Mouse (Mus musculus) retina, postnatal 7 days (tissue): ENCODE measurements around the gene Gm609.

ENCODE experiments used
- DNase-seq: peaks from one replicate; pipeline ENCODE4 v3.0.0-alpha.2; 2012; ENCODE audit warnings: low read depth, low spot score

Gene Gm609

GRCm38 (mm10) chr16:45392246-45392645, 100.5 kb downstream of the Gm609 start:
- no peak for DNase-seq

GRCm38 (mm10) chr16:45391680-45392079, 101.1 kb downstream of the Gm609 start:
- DNase-seq: no peak

GRCm38 (mm10) chr16:45390286-45390956, 102.3 kb downstream of the Gm609 start:
- DNase-seq: no peak

GRCm38 (mm10) chr16:45389833-45390232, 102.9 kb downstream of the Gm609 start:
- DNase-seq: no peak

- DNase-seq: no peak
Observed at GRCm38 (mm10) chr16:45389041-45389440, 103.7 kb downstream of the Gm609 start.

- no peak for DNase-seq
Observed at GRCm38 (mm10) chr16:45381811-45382210, 111.0 kb downstream of the Gm609 start.

- DNase-seq: no peak
Observed at GRCm38 (mm10) chr16:45378959-45379358, 113.8 kb downstream of the Gm609 start.

- DNase-seq: no peak
Observed at GRCm38 (mm10) chr16:45378147-45378943, 114.4 kb downstream of the Gm609 start.

GRCm38 (mm10) chr16:45377332-45377731, 115.4 kb downstream of the Gm609 start:
- no peak for DNase-seq

GRCm38 (mm10) chr16:45376812-45377211, 116.0 kb downstream of the Gm609 start:
- no peak for DNase-seq

GRCm38 (mm10) chr16:45376294-45376693, 116.5 kb downstream of the Gm609 start:
- no peak for DNase-seq

GRCm38 (mm10) chr16:45375506-45376225, 117.1 kb downstream of the Gm609 start:
- DNase-seq: no peak

GRCm38 (mm10) chr16:45374074-45374473, 118.7 kb downstream of the Gm609 start:
- no peak for DNase-seq

- DNase-seq: no peak
Observed at GRCm38 (mm10) chr16:45371076-45371475, 121.7 kb downstream of the Gm609 start.

GRCm38 (mm10) chr16:45369285-45369965, 123.3 kb downstream of the Gm609 start:
- DNase-seq: no peak

- no peak for DNase-seq
Observed at GRCm38 (mm10) chr16:45366111-45366510, 126.7 kb downstream of the Gm609 start.

- DNase-seq: no peak
Observed at GRCm38 (mm10) chr16:45365353-45365752, 127.4 kb downstream of the Gm609 start.

- no peak for DNase-seq
Observed at GRCm38 (mm10) chr16:45364627-45365026, 128.1 kb downstream of the Gm609 start.

GRCm38 (mm10) chr16:45363480-45364045, 129.2 kb downstream of the Gm609 start:
- no peak for DNase-seq
